Mouse (Mus musculus): ENCODE data around the gene Tsfm.

The Tsfm gene

GRCm38 (mm10) chr10:126962271-126962965 is 68.2 kb downstream of the Tsfm start:
- peak; percentile 47 for DNase-seq (ENCODE audit: low spot score)

GRCm38 (mm10) chr10:126961757-126962156 is 68.9 kb downstream of the Tsfm start:
- DNase-seq (ENCODE audit: low spot score) = peak; percentile 40
